Mouse (Mus musculus) testis, adult 2 months (tissue): ENCODE measurements at regions not wholly inside any gene's neighbourhood (a gene's known extent, or its start where the extent isn't known, plus 50 kb on each side); places are given as distances from the start of the nearest gene placed in this dataset.

Experiments
- CTCF ChIP-seq: fragments of 200-500 bp; IDR thresholded peaks from 2 replicates; pipeline ENCODE4 v1.5.1; 2012; ENCODE audit warnings: low read depth, mild to moderate bottlenecking, inconsistent platforms, low read length, moderate library complexity; ENCODE audit not compliant: control insufficient read depth, insufficient read depth, insufficient replicate concordance
- POLR2A ChIP-seq: fragments of 200-500 bp; IDR thresholded peaks from 2 replicates; pipeline ENCODE4 v1.6.1; 2012; ENCODE audit warnings: low read depth, mild to moderate bottlenecking, inconsistent platforms, low read length, moderate library complexity; ENCODE audit not compliant: control insufficient read depth

DNA sequence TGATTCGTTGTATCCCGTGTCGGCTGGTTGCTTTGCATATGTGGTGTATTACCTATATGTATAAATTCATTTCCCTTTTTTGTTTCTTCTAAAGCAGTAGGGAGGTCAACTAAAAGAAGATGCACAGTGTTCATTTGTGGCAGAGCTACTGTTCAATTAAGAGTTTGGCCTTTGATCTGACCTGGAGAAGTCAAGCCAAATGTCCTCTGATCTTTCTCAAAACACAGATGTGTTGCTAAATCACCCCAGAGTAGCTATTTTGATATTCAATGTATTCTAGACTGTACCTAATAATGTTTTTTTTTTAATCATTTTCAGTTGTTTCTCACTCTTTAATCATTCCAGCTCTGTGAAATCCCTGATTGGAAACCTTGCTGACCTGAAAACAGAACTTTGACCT, 87.9 kb upstream of the Elovl6 start:
- TF ChIP-seq CTCF = no peak
- TF ChIP-seq POLR2A = no peak
